Mouse (Mus musculus) E14TG2a.4 (cell line): Measurements from ENCODE around the gene Prss38.

Experiments used
- H3K27me3 ChIP-seq: 2 replicates; pipeline ENCODE4 v1.6.1; 2014; ENCODE audit warnings: low read length, control low read depth; ENCODE audit not compliant: insufficient read depth
- H3K36me3 ChIP-seq: 2 replicates; pipeline ENCODE4 v1.6.1; 2014; ENCODE audit warnings: low read length, control low read depth; ENCODE audit not compliant: insufficient read depth
- H3K4me1 ChIP-seq: replicated peaks from 2 replicates; pipeline ENCODE4 v1.6.1; 2014; ENCODE audit warnings: low read depth, low read length, control low read depth
- H3K4me3 ChIP-seq: replicated peaks from 2 replicates; pipeline ENCODE4 v1.5.1; 2014; ENCODE audit warnings: mild to moderate bottlenecking, low read length
- H3K9me3 ChIP-seq: 2 replicates; pipeline ENCODE4 v1.6.1; 2014; ENCODE audit warnings: low read length, control low read depth
- CTCF ChIP-seq: conservative IDR thresholded peaks from 2 replicates; pipeline ENCODE4 v1.5.1; 2014; ENCODE audit warnings: low read length
- NANOG ChIP-seq: IDR thresholded peaks from 2 replicates; pipeline ENCODE4 v1.6.1; 2014; ENCODE audit warnings: borderline replicate concordance, low read length, mixed read lengths
- POU5F1 ChIP-seq: IDR thresholded peaks from 2 replicates; pipeline ENCODE4 v1.6.1; 2014; ENCODE audit warnings: low read length, borderline replicate concordance

Prss38 gene

DNA sequence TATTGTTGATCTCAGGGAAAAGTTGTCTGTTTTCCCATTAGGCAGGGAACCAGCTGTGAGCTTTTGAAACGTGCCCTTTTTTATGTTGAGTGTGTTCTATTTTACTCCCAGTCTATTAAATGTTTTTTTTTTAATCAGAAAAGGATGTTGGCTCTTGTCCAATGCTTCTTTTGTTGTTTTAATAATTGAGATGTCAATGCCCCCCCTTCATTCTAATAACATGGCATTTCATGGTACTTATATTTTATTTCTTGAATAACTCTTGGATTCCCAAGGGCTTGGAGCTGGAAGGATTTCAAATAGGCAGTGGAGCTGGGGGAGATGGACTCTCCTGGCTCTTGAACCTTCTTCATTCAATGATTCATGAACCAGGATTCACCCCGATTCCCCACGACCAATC is 9.4 kb downstream of the Prss38 start:
- TF ChIP-seq CTCF (no peak), POU5F1 (no peak), NANOG (no peak)
- Histone ChIP-seq H3K36me3 (no peaks in the 10 kb centered on the region), H3K4me1 (no peaks in the 10 kb centered on the region), H3K4me3 (no peak overlapping the region), H3K9me3 (peaks cover 5% of the 10 kb centered on the region), H3K27me3 (no peaks in the 10 kb centered on the region)

- peaks cover 5% of the 10 kb centered on the region for H3K9me3 ChIP-seq
- TF ChIP-seq POU5F1 (no peak), NANOG (no peak), CTCF (no peak)
- no peaks in the 10 kb centered on the region for H3K36me3 ChIP-seq
- no peaks in the 10 kb centered on the region for H3K4me1 ChIP-seq
- H3K4me3 ChIP-seq: no peak overlapping the region
- H3K27me3 ChIP-seq: no peaks in the 10 kb centered on the region
Measured at GRCm38 (mm10) chr11:59364417-59364816, 11.0 kb downstream of the Prss38 start.

DNA sequence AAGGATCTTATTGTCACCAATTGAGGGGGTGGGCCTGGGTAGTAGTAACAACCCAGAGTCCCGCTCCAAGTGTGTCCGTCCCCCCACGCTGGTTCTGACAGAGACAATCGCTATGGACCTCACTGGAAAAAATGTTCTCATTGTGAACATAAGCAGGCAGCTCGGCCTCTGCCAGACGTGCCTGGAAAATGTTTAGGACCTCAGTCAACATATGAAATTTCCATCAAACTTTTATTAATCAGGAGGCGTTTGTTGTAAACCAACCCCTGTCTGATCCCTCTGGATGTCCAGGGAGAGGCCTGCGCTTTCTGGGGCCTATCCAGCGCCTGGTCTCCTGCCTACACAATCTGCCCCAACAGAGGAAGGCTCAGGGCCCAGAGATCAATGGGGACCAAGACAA is 11.4 kb downstream of the Prss38 start:
- Histone ChIP-seq H3K4me3 (no peak overlapping the region), H3K9me3 (peaks cover 5% of the 10 kb centered on the region), H3K4me1 (no peaks in the 10 kb centered on the region), H3K27me3 (no peaks in the 10 kb centered on the region), H3K36me3 (no peaks in the 10 kb centered on the region)
- TF ChIP-seq CTCF (no peak), POU5F1 (no peak), NANOG (no peak)

DNA sequence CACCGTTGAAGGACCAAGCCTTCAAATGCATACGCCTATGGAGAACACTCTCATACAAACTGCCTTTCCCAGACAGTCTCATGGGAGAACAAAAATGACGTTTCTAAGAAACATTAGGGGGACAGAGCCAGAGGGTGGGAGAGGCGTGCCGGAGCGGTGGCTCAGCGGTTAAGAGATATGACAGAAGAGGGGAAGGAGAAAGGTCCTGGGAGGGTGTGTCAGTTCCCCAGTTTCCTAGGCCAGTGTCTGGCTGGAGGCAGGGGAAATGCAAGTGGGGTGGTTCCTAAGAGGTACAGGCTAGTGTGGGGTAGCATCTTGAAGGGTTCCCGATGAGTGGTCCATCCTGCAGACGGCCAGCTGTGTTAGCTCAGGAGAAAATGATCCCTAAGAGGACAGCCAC is 14.2 kb downstream of the Prss38 start:
- H3K27me3 ChIP-seq: no peaks in the 10 kb centered on the region
- no peak overlapping the region for H3K4me3 ChIP-seq
- H3K36me3 ChIP-seq: no peaks in the 10 kb centered on the region
- H3K9me3 ChIP-seq: peaks cover 5% of the 10 kb centered on the region
- TF ChIP-seq POU5F1 (no peak), CTCF (no peak), NANOG (no peak)
- H3K4me1 ChIP-seq: no peaks in the 10 kb centered on the region

GRCm38 (mm10) chr11:59356874-59357289 is 18.6 kb downstream of the Prss38 start:
- H3K4me3 ChIP-seq: no peak overlapping the region
- no peaks in the 10 kb centered on the region for H3K36me3 ChIP-seq
- no peaks in the 10 kb centered on the region for H3K9me3 ChIP-seq
- H3K27me3 ChIP-seq: no peaks in the 10 kb centered on the region
- TF ChIP-seq POU5F1: no peak
- TF ChIP-seq CTCF: no peak
- no peak for TF ChIP-seq NANOG
- H3K4me1 ChIP-seq: peaks cover 2% of the 10 kb centered on the region

DNA sequence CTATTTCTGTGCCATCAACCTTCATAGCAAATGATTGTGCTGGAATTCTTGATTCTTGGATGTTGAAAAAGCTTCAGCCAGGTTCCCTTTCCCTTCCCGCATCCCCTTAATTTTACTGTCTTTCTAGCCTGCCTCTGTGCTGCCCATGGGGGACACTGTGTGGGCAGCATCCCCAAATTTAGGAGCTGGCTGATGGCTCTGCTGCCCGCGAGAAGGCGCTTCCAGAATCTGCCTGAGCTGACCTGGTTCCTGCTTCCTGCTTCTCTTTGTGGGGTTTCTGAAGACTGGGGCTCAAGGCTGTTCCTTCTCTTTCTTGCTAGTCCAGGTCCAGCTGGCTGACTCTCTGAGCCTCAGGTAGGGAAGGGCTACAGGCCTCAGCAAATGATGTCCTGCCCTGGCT is 20.7 kb downstream of the Prss38 start:
- TF ChIP-seq NANOG: no peak
- no peak for TF ChIP-seq POU5F1
- no peak for TF ChIP-seq CTCF
- H3K27me3 ChIP-seq: no peaks in the 10 kb centered on the region
- H3K36me3 ChIP-seq: no peaks in the 10 kb centered on the region
- no peaks in the 10 kb centered on the region for H3K9me3 ChIP-seq
- no peak overlapping the region for H3K4me3 ChIP-seq
- peaks cover 11% of the 10 kb centered on the region for H3K4me1 ChIP-seq

GRCm38 (mm10) chr11:59350326-59350725 is 25.1 kb downstream of the Prss38 start:
- peaks cover 11% of the 10 kb centered on the region for H3K4me1 ChIP-seq
- TF ChIP-seq CTCF: no peak
- no peak for TF ChIP-seq POU5F1
- no peak for TF ChIP-seq NANOG

DNA sequence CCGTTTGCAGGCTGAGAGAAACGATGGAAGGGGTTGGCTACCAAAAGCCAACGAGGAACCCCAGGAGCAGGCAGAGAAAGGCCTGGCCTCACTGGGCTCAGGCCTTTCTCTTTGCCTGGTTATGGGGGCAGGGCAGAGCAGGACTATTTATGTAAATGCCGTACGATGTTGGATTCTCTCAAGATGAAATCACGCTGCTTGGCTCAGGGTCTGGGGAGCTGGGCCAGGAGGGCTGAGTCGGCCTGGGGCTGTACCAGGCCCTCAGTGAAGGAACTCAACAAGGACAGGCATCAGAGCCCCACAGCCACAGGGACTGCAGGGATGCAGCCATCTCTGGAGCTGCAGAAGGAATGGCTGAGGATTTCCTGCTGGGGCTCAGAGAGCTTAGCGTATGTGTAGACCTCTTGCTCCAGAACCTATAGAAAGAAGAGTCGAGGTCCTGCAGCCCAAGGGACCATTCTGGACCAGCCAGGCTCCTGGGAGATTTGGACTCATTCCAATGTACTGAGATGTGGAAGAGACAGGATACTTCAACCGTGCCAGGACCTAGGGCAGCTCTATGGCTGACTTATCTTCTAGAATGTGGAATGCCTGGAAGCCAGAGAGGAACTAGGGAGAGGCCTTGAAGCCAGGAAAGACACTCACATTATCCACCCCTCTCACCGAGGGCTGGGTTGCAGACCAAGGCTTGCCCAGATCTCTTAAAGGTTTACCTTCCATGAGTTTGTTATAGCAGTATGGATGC is 29.1 kb downstream of the Prss38 start:
- no peak overlapping the region for H3K4me3 ChIP-seq
- peaks cover 6% of the 10 kb centered on the region; the same call in 1 of the 2 replicates for H3K9me3 ChIP-seq
- TF ChIP-seq CTCF: no peak
- no peak for TF ChIP-seq POU5F1
- H3K27me3 ChIP-seq: peaks cover 17% of the 10 kb centered on the region; the same call in 1 of the 2 replicates
- H3K4me1 ChIP-seq: peaks cover 4% of the 10 kb centered on the region; the same call in 1 of the 2 replicates
- H3K36me3 ChIP-seq: no peaks in the 10 kb centered on the region

More at GRCm38 (mm10) chr11:59350326-59350725, 25.1 kb downstream of the Prss38 start:
- no peaks in the 10 kb centered on the region for H3K36me3 ChIP-seq
- peaks cover 7% of the 10 kb centered on the region; the same call in 1 of the 2 replicates for H3K27me3 ChIP-seq
- no peak overlapping the region for H3K4me3 ChIP-seq
- peaks cover 6% of the 10 kb centered on the region; the same call in 1 of the 2 replicates for H3K9me3 ChIP-seq

GRCm38 (mm10) chr11:59342956-59343355 is 32.5 kb downstream of the Prss38 start:
- H3K4me1 ChIP-seq: no peaks in the 10 kb centered on the region
- TF ChIP-seq CTCF (no peak), POU5F1 (no peak), NANOG (no peak)
- peaks cover 6% of the 10 kb centered on the region; the same call in 1 of the 2 replicates for H3K9me3 ChIP-seq
- peaks cover 15% of the 10 kb centered on the region; the same call in 1 of the 2 replicates for H3K27me3 ChIP-seq
- H3K36me3 ChIP-seq: no peaks in the 10 kb centered on the region
- H3K4me3 ChIP-seq: no peak overlapping the region
